Mouse (Mus musculus) lung, embryonic 16.5 days (tissue): ENCODE measurements around the gene Timm10b. TPM values are rescaled to one million over a fixed set of nuclear protein-coding genes. Genes with fewer than 3 reads are reported as not detected.

Experiments used
- ATAC-seq: fragments of 200-750 bp; cut with Nextera tagmentation; 2 replicates; pipeline ENCODE4 v1.8.0; 2017; ENCODE audit warnings: low read depth, mild to moderate bottlenecking, moderate library complexity
- H3K27ac ChIP-seq: fragments of 300-500 bp; sonication (generic); 2 replicates; pipeline ENCODE4 v1.5.1; 2014; ENCODE audit warnings: mild to moderate bottlenecking, control low read depth, low read length
- H3K27me3 ChIP-seq: fragments of 300-500 bp; sonication (generic); 2 replicates; pipeline ENCODE4 v1.6.1; 2014; ENCODE audit warnings: low read depth, low read length, mixed read lengths; ENCODE audit not compliant: control insufficient read depth, insufficient read depth
- H3K36me3 ChIP-seq: fragments of 300-500 bp; sonication (generic); 2 replicates; pipeline ENCODE4 v1.6.1; 2014; ENCODE audit warnings: low read length; ENCODE audit not compliant: control insufficient read depth, insufficient read depth
- H3K4me1 ChIP-seq: fragments of 300-500 bp; sonication (generic); replicated peaks from 2 replicates; pipeline ENCODE4 v1.6.1; 2014; ENCODE audit warnings: low read length, mixed read lengths; ENCODE audit not compliant: control insufficient read depth, insufficient read depth
- H3K4me2 ChIP-seq: fragments of 300-500 bp; sonication (generic); 2 replicates; pipeline ENCODE4 v1.6.1; 2014; ENCODE audit warnings: low read depth, low read length, control low read depth
- H3K4me3 ChIP-seq: fragments of 300-500 bp; sonication (generic); 2 replicates; pipeline ENCODE4 v1.5.1; 2014; ENCODE audit warnings: mild to moderate bottlenecking, low read length, control low read depth
- H3K9ac ChIP-seq: fragments of 300-500 bp; sonication (generic); 2 replicates; pipeline ENCODE4 v1.6.1; 2014; ENCODE audit warnings: low read length, control low read depth
- H3K9me3 ChIP-seq: fragments of 300-500 bp; sonication (generic); 2 replicates; pipeline ENCODE4 v1.6.1; 2016; ENCODE audit warnings: low read length; ENCODE audit not compliant: control insufficient read depth
- WGBS: fragments of 180-500 bp; shearing (Covaris S2); extraction: QIAGEN DNeasy Blood & Tissue Kit; methylation state at CpG from one replicate; pipeline ENCODE4 v1.1.7; 2014; 5-methylcytosine and 5-hydroxymethylcytosine counted together
- polyA plus RNA-seq: library from polyadenylated mRNA; unstranded; fragments of >200 nt; fragmentation: Nextera tagmentation; extraction: Ambion mirVana; gene quantifications from 2 replicates; pipeline ENCODE4 v1.2.1, GENCODE M21; 2015

Gene Timm10b
- polyA plus RNA-seq: 181 and 208 TPM in 2 replicates

DNA sequence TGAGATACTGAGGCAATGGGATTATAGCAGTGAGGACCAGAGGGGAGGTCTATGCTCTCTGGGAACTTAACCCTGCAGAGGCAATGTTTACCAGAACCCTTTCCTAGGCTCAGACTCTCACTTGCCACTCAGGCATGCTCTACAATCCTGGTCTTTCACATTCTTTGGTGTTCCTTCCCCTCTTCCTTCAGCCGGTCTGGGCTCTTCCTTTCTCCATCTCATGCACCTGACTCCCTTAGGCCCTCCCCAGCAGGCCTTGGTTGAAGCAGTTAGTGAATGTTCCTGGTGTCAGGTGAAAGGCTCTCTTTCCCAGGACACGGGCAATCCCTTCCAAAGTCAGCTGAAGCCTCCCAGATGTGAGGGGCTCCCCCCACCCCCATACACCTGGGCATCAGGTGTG lies at the start of gene Timm10b:
TSS of gene Timm10b (plus strand) at position 301 of the 400 bp plus-strand sequence.
- peak within 1 kb of the TSS; percentile 97 for H3K4me2 ChIP-seq
- H3K9ac ChIP-seq: peak within 1 kb of the TSS; percentile 80
- H3K4me1 ChIP-seq: peaks cover 21% of the 10 kb centered on the region
- H3K27me3 ChIP-seq: no peaks in the 10 kb centered on the region
- peak within 1 kb of the TSS; percentile 95 for H3K27ac ChIP-seq
- 3% methylated on average over 2 of the region's 2 CpGs for WGBS
- H3K4me3 ChIP-seq: peak within 1 kb of the TSS; percentile 58
- H3K36me3 ChIP-seq: peaks cover 14% of the 10 kb centered on the region
- H3K9me3 ChIP-seq: no peaks in the 10 kb centered on the region
- ATAC-seq: peak; percentile 18

DNA sequence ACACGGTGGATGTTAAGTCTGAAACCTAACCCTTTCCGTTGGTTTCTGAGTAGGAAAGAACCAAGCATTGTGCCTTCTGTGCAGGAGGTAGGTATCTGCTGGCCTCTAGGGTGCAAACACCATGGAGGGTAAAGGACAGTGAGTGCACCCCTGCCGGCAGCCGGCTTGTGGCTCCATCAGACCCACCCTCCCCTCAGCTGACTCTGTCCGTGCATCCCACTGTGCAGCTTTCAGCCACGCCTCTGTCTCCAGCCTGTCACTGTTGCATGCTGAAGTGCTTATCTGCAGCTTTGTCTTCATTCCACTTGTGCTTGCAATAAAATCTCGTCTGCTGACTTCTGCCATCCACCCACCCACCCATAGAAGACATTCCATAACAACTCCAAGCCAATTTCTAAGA lies 49.8 kb upstream of the Timm10b start:
- no peaks in the 10 kb centered on the region for H3K4me1 ChIP-seq
- no peaks in the 10 kb centered on the region for H3K36me3 ChIP-seq
- H3K9ac ChIP-seq: no peak overlapping the region
- H3K4me3 ChIP-seq: no peak overlapping the region
- 31% methylated on average over 7 of the region's 7 CpGs for WGBS
- no peak for ATAC-seq
- no peaks in the 10 kb centered on the region for H3K9me3 ChIP-seq
- no peaks in the 10 kb centered on the region for H3K27me3 ChIP-seq
- no peak overlapping the region for H3K4me2 ChIP-seq
- H3K27ac ChIP-seq: no peak overlapping the region

DNA sequence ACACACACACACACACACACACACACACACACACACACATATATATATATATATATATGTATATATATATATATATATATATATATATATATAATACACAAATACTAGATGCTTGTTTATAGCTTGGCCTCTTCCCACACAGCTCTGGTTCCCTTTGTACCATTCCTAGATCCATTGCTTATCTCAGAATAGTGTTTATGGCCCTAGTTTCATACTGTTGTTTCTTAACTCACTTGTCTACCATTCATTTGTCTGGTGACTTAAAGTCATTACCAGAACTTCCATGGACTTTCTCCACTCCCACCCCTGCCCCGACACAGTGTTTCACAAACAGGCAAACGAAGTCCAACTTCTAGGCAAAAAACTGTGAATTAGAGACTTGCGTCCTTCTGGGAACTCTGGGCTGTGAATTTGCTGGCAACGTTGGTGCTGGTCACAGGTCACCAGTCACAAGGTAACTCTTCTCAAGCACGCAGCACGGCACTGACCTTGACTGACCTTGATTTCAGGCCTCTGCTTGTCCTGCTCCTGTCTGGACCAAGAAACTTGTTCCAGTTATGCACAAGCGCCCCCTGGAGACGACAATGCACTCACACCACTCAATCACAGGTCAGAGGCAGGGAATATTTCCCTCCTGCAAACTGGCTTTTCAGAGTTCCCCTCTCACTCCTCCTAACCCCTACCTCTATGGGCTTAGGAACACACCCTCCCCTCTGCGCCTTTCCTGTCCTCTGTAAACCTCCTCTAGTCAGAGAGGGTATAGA lies 36.8 kb upstream of the Timm10b start:
- no peak overlapping the region for H3K27ac ChIP-seq
- WGBS: 31% methylated on average over 9 of the region's 9 CpGs

DNA sequence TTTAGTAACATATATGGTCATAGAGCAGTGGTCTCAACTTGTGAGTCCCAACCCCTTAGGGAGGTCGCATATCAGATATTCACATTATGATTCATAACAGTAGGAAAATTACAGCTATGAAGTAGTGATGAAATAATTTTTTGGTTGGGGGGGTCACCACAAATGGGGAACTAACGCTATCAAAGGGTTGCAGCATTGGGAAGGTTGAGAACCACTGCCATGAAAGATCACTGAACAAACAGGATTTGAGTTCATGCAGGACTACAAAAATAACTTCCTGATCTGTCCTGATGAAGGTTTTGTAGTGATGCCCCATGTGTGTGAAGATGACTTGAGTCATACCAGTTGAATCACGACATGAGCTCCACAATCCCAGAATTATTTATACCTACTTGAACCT lies 31.4 kb upstream of the Timm10b start:
- no peaks in the 10 kb centered on the region for H3K4me1 ChIP-seq
- no peaks in the 10 kb centered on the region for H3K27me3 ChIP-seq
- H3K9me3 ChIP-seq: no peaks in the 10 kb centered on the region
- no peak overlapping the region for H3K27ac ChIP-seq
- no peak overlapping the region for H3K9ac ChIP-seq
- H3K4me3 ChIP-seq: no peak overlapping the region
- H3K36me3 ChIP-seq: peaks cover 36% of the 10 kb centered on the region
- WGBS: 76% methylated on average over 3 of the region's 3 CpGs
- ATAC-seq: no peak
- no peak overlapping the region for H3K4me2 ChIP-seq

More for the DNA sequence above, 36.8 kb upstream of the Timm10b start:
- Histone ChIP-seq H3K27me3 (no peaks in the 10 kb centered on the region), H3K9ac (no peak overlapping the region), H3K4me3 (no peak overlapping the region), H3K4me2 (no peak overlapping the region), H3K9me3 (no peaks in the 10 kb centered on the region), H3K36me3 (no peaks in the 10 kb centered on the region), H3K4me1 (no peaks in the 10 kb centered on the region)
- ATAC-seq: peak; percentile 69

DNA sequence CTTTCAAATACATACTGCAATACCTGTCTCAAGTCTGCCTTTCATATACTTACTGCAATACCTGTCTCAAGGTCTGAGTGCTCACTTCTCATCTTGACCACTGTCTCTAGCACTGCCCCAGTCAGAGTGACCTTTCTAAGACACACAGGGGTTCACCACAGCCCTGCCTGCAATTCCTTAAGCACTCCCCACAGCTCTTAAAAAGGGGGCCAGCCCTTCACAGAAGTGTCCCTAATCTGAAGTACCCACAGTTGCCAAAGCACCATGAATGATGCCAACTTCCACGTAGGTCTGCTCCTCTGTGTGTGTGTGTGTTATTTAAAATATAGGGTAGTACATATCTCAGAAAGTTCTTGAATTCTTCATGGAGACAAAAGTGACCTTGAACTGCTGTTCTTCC lies 28.1 kb upstream of the Timm10b start:
- 88% methylated on average over 1 of the region's 1 CpGs for WGBS
- H3K4me3 ChIP-seq: no peak overlapping the region
- ATAC-seq: no peak
- no peak overlapping the region for H3K9ac ChIP-seq
- H3K27me3 ChIP-seq: no peaks in the 10 kb centered on the region
- no peaks in the 10 kb centered on the region for H3K9me3 ChIP-seq
- H3K4me1 ChIP-seq: no peaks in the 10 kb centered on the region
- H3K4me2 ChIP-seq: no peak overlapping the region
- H3K36me3 ChIP-seq: peaks cover 59% of the 10 kb centered on the region
- no peak overlapping the region for H3K27ac ChIP-seq

DNA sequence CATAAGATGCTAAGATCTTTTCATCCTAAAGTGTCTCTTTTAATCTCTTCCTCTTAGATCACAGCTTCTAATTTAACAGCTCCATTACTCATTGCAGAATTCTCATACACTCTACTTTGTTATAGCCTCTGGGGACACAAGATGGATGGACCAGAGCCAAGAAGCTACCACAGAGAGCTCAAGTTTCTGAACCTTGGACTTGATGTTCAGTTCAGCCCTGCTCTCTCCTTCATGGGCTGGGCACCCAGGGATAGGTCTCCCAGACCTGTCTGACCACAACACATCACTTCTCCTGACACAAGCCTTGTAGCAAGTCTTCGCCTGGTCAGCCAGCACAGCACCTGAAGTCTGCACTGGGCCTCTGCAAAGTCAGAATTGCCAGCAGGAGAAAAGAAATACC lies 25.5 kb upstream of the Timm10b start:
- Histone ChIP-seq H3K27ac (no peak overlapping the region), H3K9me3 (no peaks in the 10 kb centered on the region), H3K4me3 (no peak overlapping the region), H3K4me2 (no peak overlapping the region), H3K36me3 (peaks cover 82% of the 10 kb centered on the region), H3K9ac (no peak overlapping the region), H3K27me3 (no peaks in the 10 kb centered on the region), H3K4me1 (peaks cover 3% of the 10 kb centered on the region)
- no peak for ATAC-seq
- 83% methylated on average over 1 of the region's 1 CpGs for WGBS

DNA sequence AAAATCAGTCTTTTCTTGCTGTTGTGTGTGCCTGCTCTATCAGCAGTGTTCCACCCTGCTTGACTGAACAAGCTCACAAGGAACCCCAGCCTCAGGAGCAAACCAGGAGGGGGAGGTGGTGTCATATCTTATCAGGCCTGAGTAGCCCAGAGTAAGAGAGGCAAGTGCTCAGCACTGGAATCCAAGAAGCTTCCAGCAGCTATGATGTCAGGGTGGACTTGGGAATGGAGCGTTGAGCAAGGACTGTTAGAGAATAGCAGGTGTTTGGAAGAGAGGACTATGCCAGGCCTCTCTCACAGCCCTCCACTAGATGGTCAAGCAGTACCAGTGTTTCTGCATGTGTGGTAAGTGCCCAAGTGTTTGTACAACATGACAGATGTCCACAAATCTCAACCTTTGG lies 24.1 kb upstream of the Timm10b start:
- peaks cover 10% of the 10 kb centered on the region for H3K4me1 ChIP-seq
- no peak overlapping the region for H3K4me3 ChIP-seq
- H3K36me3 ChIP-seq: peaks cover 70% of the 10 kb centered on the region
- no peak overlapping the region for H3K4me2 ChIP-seq
- H3K27ac ChIP-seq: no peak overlapping the region
- no peak for ATAC-seq
- 60% methylated on average over 1 of the region's 1 CpGs for WGBS
- no peaks in the 10 kb centered on the region for H3K9me3 ChIP-seq
- no peak overlapping the region for H3K9ac ChIP-seq
- H3K27me3 ChIP-seq: no peaks in the 10 kb centered on the region

DNA sequence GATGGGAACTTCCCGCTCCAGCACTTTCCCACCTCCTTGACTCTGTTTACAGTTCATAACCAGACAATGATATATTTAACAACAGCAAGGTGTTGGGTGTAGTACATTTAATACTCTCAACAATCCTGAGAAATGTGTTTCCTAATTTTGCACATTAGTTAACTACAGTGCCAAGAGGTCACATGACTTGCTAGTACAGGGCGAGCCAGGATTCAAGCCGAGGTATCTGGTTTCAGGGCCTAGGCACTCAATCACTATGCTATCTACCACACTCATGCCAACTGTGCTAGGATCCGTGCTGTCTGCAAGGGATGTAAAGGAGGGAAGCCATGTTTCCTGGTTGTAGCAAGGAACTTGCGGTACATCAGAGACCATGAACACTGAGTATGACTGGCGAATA lies 23.3 kb upstream of the Timm10b start:
- no peak overlapping the region for H3K4me2 ChIP-seq
- no peak overlapping the region for H3K27ac ChIP-seq
- no peaks in the 10 kb centered on the region for H3K9me3 ChIP-seq
- peaks cover 12% of the 10 kb centered on the region for H3K4me1 ChIP-seq
- peaks cover 62% of the 10 kb centered on the region for H3K36me3 ChIP-seq
- H3K4me3 ChIP-seq: no peak overlapping the region
- no peak for ATAC-seq
- 70% methylated on average over 6 of the region's 6 CpGs for WGBS
- no peaks in the 10 kb centered on the region for H3K27me3 ChIP-seq
- H3K9ac ChIP-seq: no peak overlapping the region

DNA sequence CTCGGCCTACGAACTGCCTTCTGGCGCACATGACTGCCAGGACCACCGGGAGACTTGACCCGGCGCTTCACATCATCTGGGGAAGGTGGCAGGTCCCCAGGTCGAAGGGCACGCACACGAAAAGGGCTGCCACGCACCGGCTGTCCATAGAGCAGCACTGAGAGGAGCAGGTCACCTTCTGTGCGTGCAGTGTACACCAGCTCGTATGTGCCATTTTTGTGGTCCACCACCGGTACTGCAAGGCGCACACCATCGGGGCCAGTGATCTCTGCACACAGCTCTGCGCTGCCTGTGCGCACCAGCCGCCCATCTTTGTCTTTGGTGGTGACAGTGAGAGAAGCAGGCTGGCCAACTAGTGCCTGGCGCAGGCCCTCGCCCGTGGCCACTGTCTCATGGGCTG lies 22.0 kb upstream of the Timm10b start:
- Histone ChIP-seq H3K4me3 (no peak overlapping the region), H3K9ac (no peak overlapping the region), H3K4me1 (peaks cover 19% of the 10 kb centered on the region), H3K27ac (no peak overlapping the region), H3K9me3 (no peaks in the 10 kb centered on the region), H3K27me3 (no peaks in the 10 kb centered on the region), H3K36me3 (peaks cover 50% of the 10 kb centered on the region), H3K4me2 (no peak overlapping the region)
- ATAC-seq: no peak
- WGBS: 94% methylated on average over 22 of the region's 22 CpGs
